Mouse (Mus musculus): ENCODE measurements around the gene Taf6l. TPM values are rescaled to one million over a fixed set of nuclear protein-coding genes. Genes with fewer than 3 reads are reported as not detected.

Taf6l gene
- total RNA-seq, 1 experiment from 2014 or later, result 11.6 TPM

GRCm38 (mm10) chr19:8798947-8799315, 12.7 kb upstream of the Taf6l start:
- no peak for ATAC-seq (ENCODE audit: extremely low read depth, insufficient number of reproducible peaks, low FRiP score, poor library complexity, severe bottlenecking)

- peak; percentile 63 for ATAC-seq (ENCODE audit: extremely low read depth, insufficient number of reproducible peaks, low FRiP score, poor library complexity, severe bottlenecking)
These were observed 12.2 kb upstream of the Taf6l start, which contains the start of gene Polr2g for GRCm38 (mm10) chr19:8798264-8798946. TSS of gene Polr2g (minus strand) at chr19:8798577.

GRCm38 (mm10) chr19:8790171-8790570, 4.0 kb upstream of the Taf6l start:
- no peak for ATAC-seq (ENCODE audit: extremely low read depth, insufficient number of reproducible peaks, low FRiP score, poor library complexity, severe bottlenecking)

- ATAC-seq (ENCODE audit: extremely low read depth, insufficient number of reproducible peaks, low FRiP score, poor library complexity, severe bottlenecking), result no peak
These were observed 3.0 kb upstream of the Taf6l start for GRCm38 (mm10) chr19:8789171-8789570.

- ATAC-seq (ENCODE audit: extremely low read depth, insufficient number of reproducible peaks, low FRiP score, poor library complexity, severe bottlenecking), result no peak
These were observed 2.3 kb upstream of the Taf6l start for GRCm38 (mm10) chr19:8788521-8788920.

GRCm38 (mm10) chr19:8774951-8775421, 11.2 kb downstream of the Taf6l start:
- ATAC-seq (ENCODE audit: extremely low read depth, insufficient number of reproducible peaks, low FRiP score, poor library complexity, severe bottlenecking), result no peak

GRCm38 (mm10) chr19:8774086-8774835, 12.0 kb downstream of the Taf6l start, which contains the start of gene Tmem179b:
TSS of gene Tmem179b (minus strand) at chr19:8774467.
- peak; percentile 91 for ATAC-seq (ENCODE audit: extremely low read depth, insufficient number of reproducible peaks, low FRiP score, poor library complexity, severe bottlenecking)

GRCm38 (mm10) chr19:8773409-8773808, 12.8 kb downstream of the Taf6l start:
- no peak for ATAC-seq (ENCODE audit: extremely low read depth, insufficient number of reproducible peaks, low FRiP score, poor library complexity, severe bottlenecking)

GRCm38 (mm10) chr19:8772996-8773395, 13.2 kb downstream of the Taf6l start:
- no peak for ATAC-seq (ENCODE audit: extremely low read depth, insufficient number of reproducible peaks, low FRiP score, poor library complexity, severe bottlenecking)

- peak; percentile 62 for ATAC-seq (ENCODE audit: extremely low read depth, insufficient number of reproducible peaks, low FRiP score, poor library complexity, severe bottlenecking)
These were observed 15.5 kb downstream of the Taf6l start, which contains the start of gene Tmem223 for GRCm38 (mm10) chr19:8770567-8771270. TSS of gene Tmem223 (plus strand) at chr19:8770996.

- no peak for ATAC-seq (ENCODE audit: extremely low read depth, insufficient number of reproducible peaks, low FRiP score, poor library complexity, severe bottlenecking)
These were observed 20.7 kb downstream of the Taf6l start for GRCm38 (mm10) chr19:8765562-8765961.

GRCm38 (mm10) chr19:8763276-8763675, 22.9 kb downstream of the Taf6l start:
- ATAC-seq (ENCODE audit: extremely low read depth, insufficient number of reproducible peaks, low FRiP score, poor library complexity, severe bottlenecking), result no peak

GRCm38 (mm10) chr19:8760757-8761156, 25.5 kb downstream of the Taf6l start:
- ATAC-seq (ENCODE audit: extremely low read depth, insufficient number of reproducible peaks, low FRiP score, poor library complexity, severe bottlenecking), result no peak

- no peak for ATAC-seq (ENCODE audit: extremely low read depth, insufficient number of reproducible peaks, low FRiP score, poor library complexity, severe bottlenecking)
These were observed 27.3 kb downstream of the Taf6l start for GRCm38 (mm10) chr19:8758899-8759298.

GRCm38 (mm10) chr19:8757471-8757998, 28.7 kb downstream of the Taf6l start:
- ATAC-seq (ENCODE audit: extremely low read depth, insufficient number of reproducible peaks, low FRiP score, poor library complexity, severe bottlenecking), result no peak

- ATAC-seq (ENCODE audit: extremely low read depth, insufficient number of reproducible peaks, low FRiP score, poor library complexity, severe bottlenecking), result peak; percentile 92
These were observed 29.4 kb downstream of the Taf6l start, which contains the start of gene Nxf1 for GRCm38 (mm10) chr19:8756635-8757387. TSS of gene Nxf1 (plus strand) at chr19:8757073.

GRCm38 (mm10) chr19:8755652-8756051, 30.6 kb downstream of the Taf6l start:
- no peak for ATAC-seq (ENCODE audit: extremely low read depth, insufficient number of reproducible peaks, low FRiP score, poor library complexity, severe bottlenecking)

GRCm38 (mm10) chr19:8747368-8747767, 38.8 kb downstream of the Taf6l start:
- ATAC-seq (ENCODE audit: extremely low read depth, insufficient number of reproducible peaks, low FRiP score, poor library complexity, severe bottlenecking), result no peak
